In genomic region chr4:125929122-125929772, GRCm38 (mm10) we compare ENCODE assay signal across 16 mouse cellular contexts.
A peak's percentile ranks its signal among the peaks of the same experiment; 100 is the strongest.
DNase-seq lines count a peak whose midpoint lies in the region; ATAC-seq and TF ChIP-seq lines count a peak whose summit lies in the region.
"Had no signal": no experiment of that assay in that cellular context is flagged by ENCODE, and none has a peak within 500 bp of the region (broad histone marks: within the 10 kb centered on the region; RNA-seq: fewer than 3 reads in every experiment).

No protein-coding gene starts in this region.

- TF ChIP-seq CTCF in kidney, adult 2 months (conservative IDR thresholded peaks at IDR 0.05; ENCODE audit: insufficient read depth, insufficient read length, low read depth, low read length): no peak
- no peak for TF ChIP-seq CTCF in stomach, postnatal 0 days (IDR thresholded peaks at IDR 0.05; ENCODE audit: low read depth)

- 0 out of 2 replicates have a peak overlapping the region, but pooled peaks have one; percentile 6 for H3K4me2 ChIP-seq in kidney, embryonic 16.5 days (replicated peaks; ENCODE audit: low read depth, low read length)
- no peak overlapping the region for H3K4me2 ChIP-seq in stomach, embryonic 14.5 days (replicated peaks; ENCODE audit: low read depth, low read length)
- H3K4me2 ChIP-seq in stomach, postnatal 0 days (replicated peaks; ENCODE audit: low read depth): no peak overlapping the region
- no peak overlapping the region for H3K4me2 ChIP-seq in embryonic facial prominence, embryonic 14.5 days (ENCODE audit: low read depth, low read length)
- H3K4me2 ChIP-seq: heart, embryonic 11.5 days; liver, embryonic 15.5 days had no signal

- peak; percentile 52; the same call in 1 of the 2 replicates for ATAC-seq in kidney, embryonic 16.5 days (ENCODE audit: low FRiP score, low TSS enrichment)
- peak; percentile 49; the same call in 1 of the 2 replicates for ATAC-seq in stomach, embryonic 14.5 days (ENCODE audit: insufficient number of reproducible peaks, insufficient read depth, low FRiP score, low read depth)
- no peak for ATAC-seq in stomach, postnatal 0 days (ENCODE audit: low FRiP score, low TSS enrichment)
- 0 out of 2 replicates have a peak, but pooled peaks have one; percentile 44 for ATAC-seq in embryonic facial prominence, embryonic 14.5 days (ENCODE audit: low read depth)

- intact Hi-C loops in left cerebral cortex, postnatal 14 days (cut with DNase I): no loop called here

- DNase-seq in kidney, adult 2 months: no peak
- no peak for DNase-seq in stomach, postnatal 0 days (ENCODE audit: low spot score)
- DNase-seq in embryonic facial prominence, embryonic 14.5 days (ENCODE audit: low spot score): peak; percentile 38
- peak; percentile 7 to 11 for DNase-seq in thymus, postnatal 36 days
- no peak for DNase-seq in left cerebral cortex, postnatal 14 days (ENCODE audit: low spot score in 2 of 2)
- DNase-seq: cerebellum, postnatal 14 days; gastrocnemius, postnatal 10 days; layer of hippocampus, adult 9-11 months; left cerebral cortex, postnatal 4 days; retina, postnatal 1 day had no signal

- peaks cover 22% of the 10 kb centered on the region for H3K4me1 ChIP-seq in kidney, embryonic 16.5 days (ENCODE audit: insufficient read depth, low read length)
- no peaks in the 10 kb centered on the region for H3K4me1 ChIP-seq in kidney, adult 2 months (ENCODE audit: control insufficient read depth, insufficient read depth, low read length)
- no peaks in the 10 kb centered on the region for H3K4me1 ChIP-seq in stomach, embryonic 14.5 days (ENCODE audit: control insufficient read depth, insufficient read depth, low read length)
- H3K4me1 ChIP-seq in stomach, postnatal 0 days (replicated peaks; ENCODE audit: control insufficient read depth, insufficient read depth): no peaks in the 10 kb centered on the region
- peaks cover 3% of the 10 kb centered on the region; the same call in 1 of the 2 replicates for H3K4me1 ChIP-seq in embryonic facial prominence, embryonic 14.5 days (ENCODE audit: control insufficient read depth, insufficient read depth, low read length)
- H3K4me1 ChIP-seq: liver, embryonic 15.5 days had no signal

- no peaks in the 10 kb centered on the region for H3K27me3 ChIP-seq in kidney, embryonic 16.5 days (ENCODE audit: insufficient read depth, low read length)
- no peaks in the 10 kb centered on the region for H3K27me3 ChIP-seq in kidney, adult 2 months (replicated peaks; ENCODE audit: control insufficient read depth, insufficient read depth, low read length)
- no peaks in the 10 kb centered on the region for H3K27me3 ChIP-seq in stomach, embryonic 14.5 days (ENCODE audit: control insufficient read depth, insufficient read depth, low read length)
- no peaks in the 10 kb centered on the region for H3K27me3 ChIP-seq in stomach, postnatal 0 days (ENCODE audit: control insufficient read depth, insufficient read depth, low read length)
- peaks cover 8% of the 10 kb centered on the region for H3K27me3 ChIP-seq in embryonic facial prominence, embryonic 14.5 days (replicated peaks; ENCODE audit: control insufficient read depth, insufficient read depth, low read length)
- H3K27me3 ChIP-seq: liver, embryonic 15.5 days had no signal

- H3K27ac ChIP-seq in kidney, embryonic 16.5 days (ENCODE audit: low read length): peak overlapping the region; percentile 71
- H3K27ac ChIP-seq in kidney, adult 2 months (ENCODE audit: insufficient read depth, low read depth, low read length): no peak overlapping the region
- no peak overlapping the region for H3K27ac ChIP-seq in stomach, embryonic 14.5 days (ENCODE audit: low read length)
- no peak overlapping the region for H3K27ac ChIP-seq in stomach, postnatal 0 days (replicated peaks)
- H3K27ac ChIP-seq in embryonic facial prominence, embryonic 14.5 days (replicated peaks; ENCODE audit: low read depth, low read length): no peak overlapping the region
- H3K27ac ChIP-seq: liver, embryonic 15.5 days had no signal

- H3K4me3 ChIP-seq in kidney, embryonic 16.5 days (ENCODE audit: low read length): no peak overlapping the region
- H3K4me3 ChIP-seq in kidney, adult 2 months (ENCODE audit: insufficient read depth, low read depth, low read length): no peak overlapping the region
- H3K4me3 ChIP-seq in stomach, embryonic 14.5 days (ENCODE audit: low read depth, low read length): no peak overlapping the region
- H3K4me3 ChIP-seq in stomach, postnatal 0 days (ENCODE audit: low read depth, low read length): no peak overlapping the region
- no peak overlapping the region for H3K4me3 ChIP-seq in embryonic facial prominence, embryonic 14.5 days (ENCODE audit: low read depth, low read length)
- H3K4me3 ChIP-seq: erythroblast, embryonic 14.5 days; liver, embryonic 15.5 days; myocyte had no signal

- WGBS in kidney, embryonic 16.5 days: 37% methylated on average over 17 of the region's 17 CpGs
- 36% methylated on average over 17 of the region's 17 CpGs for WGBS in kidney, adult 2 months
- 56% methylated on average over 17 of the region's 17 CpGs for WGBS in stomach, embryonic 14.5 days
- WGBS in stomach, postnatal 0 days: 61% methylated on average over 17 of the region's 17 CpGs
- 55% methylated on average over 17 of the region's 17 CpGs for WGBS in embryonic facial prominence, embryonic 14.5 days

- no peak for TF ChIP-seq EP300 in stomach, postnatal 0 days (optimal IDR thresholded peaks at IDR 0.05)

- no peak for TF ChIP-seq POLR2A in kidney, adult 2 months (IDR thresholded peaks at IDR 0.05; ENCODE audit: low read depth, low read length)

- no peaks in the 10 kb centered on the region for H3K36me3 ChIP-seq in kidney, embryonic 16.5 days (ENCODE audit: insufficient read depth, low read length)
- no peaks in the 10 kb centered on the region for H3K36me3 ChIP-seq in kidney, adult 2 months (ENCODE audit: control insufficient read depth, insufficient read depth, low read length)
- H3K36me3 ChIP-seq in stomach, embryonic 14.5 days (ENCODE audit: control insufficient read depth, insufficient read depth, low read length): no peaks in the 10 kb centered on the region
- no peaks in the 10 kb centered on the region for H3K36me3 ChIP-seq in stomach, postnatal 0 days (ENCODE audit: control insufficient read depth, insufficient read depth, low read length)
- H3K36me3 ChIP-seq in embryonic facial prominence, embryonic 14.5 days (ENCODE audit: control insufficient read depth, insufficient read depth, low read length): no peaks in the 10 kb centered on the region
- H3K36me3 ChIP-seq: liver, embryonic 15.5 days had no signal

- H3K9me3 ChIP-seq in kidney, embryonic 16.5 days (ENCODE audit: low read length): no peaks in the 10 kb centered on the region
- no peaks in the 10 kb centered on the region for H3K9me3 ChIP-seq in stomach, embryonic 14.5 days (ENCODE audit: control insufficient read depth, low read depth, low read length)
- H3K9me3 ChIP-seq in stomach, postnatal 0 days (ENCODE audit: control insufficient read depth, low read length): no peaks in the 10 kb centered on the region
- H3K9me3 ChIP-seq in embryonic facial prominence, embryonic 14.5 days (ENCODE audit: control insufficient read depth, low read length): no peaks in the 10 kb centered on the region
- H3K9me3 ChIP-seq: liver, embryonic 15.5 days had no signal

- no peak overlapping the region for H3K9ac ChIP-seq in kidney, embryonic 16.5 days (replicated peaks; ENCODE audit: low read length)
- H3K9ac ChIP-seq in stomach, embryonic 14.5 days (replicated peaks; ENCODE audit: low read depth, low read length): no peak overlapping the region
- H3K9ac ChIP-seq in stomach, postnatal 0 days (ENCODE audit: low read length): no peak overlapping the region
- H3K9ac ChIP-seq in embryonic facial prominence, embryonic 14.5 days (ENCODE audit: low read depth, low read length): no peak overlapping the region
- H3K9ac ChIP-seq: liver, embryonic 15.5 days had no signal

Comparison
In these comparisons a context has a peak if more than half of its experiments do, and no peak if none do; other contexts are left out.
1. DNase-seq: peak in embryonic facial prominence, embryonic 14.5 days (single experiment) and thymus, postnatal 36 days (2 of 2); none in kidney, adult 2 months (single experiment), stomach, postnatal 0 days (single experiment) and left cerebral cortex, postnatal 14 days (0 of 2).